Mouse (Mus musculus): ENCODE results near the gene Tor4a. TPM values are rescaled to one million over a fixed set of nuclear protein-coding genes. Genes with fewer than 3 reads are reported as not detected.

Gene Tor4a
- total and polyA plus RNA-seq, 3 experiments: 12.6 to 20.4 (median 15.3) TPM

GRCm38 (mm10) chr2:25200631-25201030, 3.9 kb upstream of the Tor4a start:
- H3K4me2 ChIP-seq (ENCODE audit: insufficient read depth, low read depth, poor library complexity, severe bottlenecking): no peak overlapping the region
- no peak overlapping the region for H3K9ac ChIP-seq (ENCODE audit: insufficient read depth, low read depth)
- TF ChIP-seq ZNF384 (IDR thresholded peaks at IDR 0.05; ENCODE audit: low read depth, low read length): no peak
- no peak for TF ChIP-seq TBP (conservative IDR thresholded peaks at IDR 0.05; ENCODE audit: low read depth, low read length)
- no peak for TF ChIP-seq CHD2 (IDR thresholded peaks at IDR 0.05; ENCODE audit: low read length)
- TF ChIP-seq MAFK (IDR thresholded peaks at IDR 0.05; ENCODE audit: insufficient replicate concordance, low read length): no peak
- TF ChIP-seq USF1 (IDR thresholded peaks at IDR 0.05; ENCODE audit: low read depth, low read length): no peak
- no peak for TF ChIP-seq ELF1 (IDR thresholded peaks at IDR 0.05; ENCODE audit: low read depth, low read length)
- no peak for TF ChIP-seq CTCF (conservative IDR thresholded peaks at IDR 0.05 in 1 of 2, IDR thresholded peaks at IDR 0.05 in 1 of 2; ENCODE audit: low read depth in 2 of 2, low read length in 2 of 2)
- TF ChIP-seq RCOR1 (conservative IDR thresholded peaks at IDR 0.05; ENCODE audit: low read depth, low read length): no peak
- no peak for TF ChIP-seq IRF4 (IDR thresholded peaks at IDR 0.05; ENCODE audit: low read depth, low read length)
- in situ Hi-C loops (cut with MboI; ENCODE audit: low pct_ligation_motif_present, low pct_unique_long_range_greater_than_20kb, low sequenced_read_pairs) (no loop called here), dilution Hi-C loops (cut with MboI; ENCODE audit: extremely low pct_ligation_motif_present, extremely low pct_unique_long_range_greater_than_20kb, low sequenced_read_pairs) (no loop called here)
- H3K9me3 ChIP-seq (replicated peaks; ENCODE audit: low read length): no peaks in the 10 kb centered on the region
- H3K79me2 ChIP-seq (replicated peaks; ENCODE audit: control insufficient read depth, extremely low read depth, insufficient read depth, poor library complexity, severe bottlenecking): no peaks in the 10 kb centered on the region
- no peak for DNase-seq (ENCODE audit: extremely low read depth)
- H3K27ac ChIP-seq (ENCODE audit: insufficient read depth, low read depth): no peak overlapping the region
- H3K36me3 ChIP-seq (replicated peaks in 1 of 2; ENCODE audit: control insufficient read depth in 1 of 2, insufficient read depth in 1 of 2, low read length in 1 of 2): peaks cover 60 to 74% of the 10 kb centered on the region in 2 experiments
- H3K4me1 ChIP-seq (ENCODE audit: control insufficient read depth in 1 of 2, insufficient read depth in 2 of 2): peaks cover 0 to 11% of the 10 kb centered on the region in 2 experiments; a peak in 2 of 4 replicates
- H3K27me3 ChIP-seq (replicated peaks): no peaks in the 10 kb centered on the region
- no peak overlapping the region for H3K4me3 ChIP-seq (replicated peaks in 1 of 3; ENCODE audit: low read depth in 2 of 3, low read length in 2 of 3, poor library complexity in 1 of 3)

GRCm38 (mm10) chr2:25197946-25198345, 1.3 kb upstream of the Tor4a start:
- DNase-seq (ENCODE audit: extremely low read depth): no peak
- Histone ChIP-seq H3K36me3 (replicated peaks in 1 of 2; ENCODE audit: control insufficient read depth in 1 of 2, insufficient read depth in 1 of 2, low read length in 1 of 2) (peaks cover 35 to 65% of the 10 kb centered on the region in 2 experiments), H3K4me2 (ENCODE audit: insufficient read depth, low read depth, poor library complexity, severe bottlenecking) (no peak overlapping the region), H3K27ac (ENCODE audit: insufficient read depth, low read depth) (no peak overlapping the region), H3K4me3 (replicated peaks in 1 of 3; ENCODE audit: low read depth in 2 of 3, low read length in 2 of 3, poor library complexity in 1 of 3) (no peak overlapping the region), H3K4me1 (ENCODE audit: control insufficient read depth in 1 of 2, insufficient read depth in 2 of 2) (peaks cover 14 to 33% of the 10 kb centered on the region in 2 experiments), H3K79me2 (replicated peaks; ENCODE audit: control insufficient read depth, extremely low read depth, insufficient read depth, poor library complexity, severe bottlenecking) (peaks cover 13% of the 10 kb centered on the region), H3K27me3 (replicated peaks) (no peaks in the 10 kb centered on the region), H3K9me3 (replicated peaks; ENCODE audit: low read length) (no peaks in the 10 kb centered on the region), H3K9ac (ENCODE audit: insufficient read depth, low read depth) (no peak overlapping the region)
- no peak for TF ChIP-seq USF2 (conservative IDR thresholded peaks at IDR 0.05; ENCODE audit: low read depth, low read length)
- TF ChIP-seq POLR2A (IDR thresholded peaks at IDR 0.05; ENCODE audit: low read depth, low read length): 0 out of 2 replicates have a peak, but pooled peaks have one; percentile 5
- in situ Hi-C loops (cut with MboI; ENCODE audit: low pct_ligation_motif_present, low pct_unique_long_range_greater_than_20kb, low sequenced_read_pairs) (no loop called here), dilution Hi-C loops (cut with MboI; ENCODE audit: extremely low pct_ligation_motif_present, extremely low pct_unique_long_range_greater_than_20kb, low sequenced_read_pairs) (no loop called here)

GRCm38 (mm10) chr2:25197191-25197590, 505 bp upstream of the Tor4a start:
- peak overlapping the region in 1 of 3 experiments; percentile 61 for H3K4me3 ChIP-seq (replicated peaks in 1 of 3; ENCODE audit: low read depth in 2 of 3, low read length in 2 of 3, poor library complexity in 1 of 3)
- H3K36me3 ChIP-seq (replicated peaks in 1 of 2; ENCODE audit: control insufficient read depth in 1 of 2, insufficient read depth in 1 of 2, low read length in 1 of 2): peaks cover 28 to 60% of the 10 kb centered on the region in 2 experiments
- dilution Hi-C loops (cut with MboI; ENCODE audit: extremely low pct_ligation_motif_present, extremely low pct_unique_long_range_greater_than_20kb, low sequenced_read_pairs) (no loop called here), in situ Hi-C loops (cut with MboI; ENCODE audit: low pct_ligation_motif_present, low pct_unique_long_range_greater_than_20kb, low sequenced_read_pairs) (no loop called here)
- no peak for DNase-seq (ENCODE audit: extremely low read depth)
- no peaks in the 10 kb centered on the region for H3K9me3 ChIP-seq (replicated peaks; ENCODE audit: low read length)
- no peaks in the 10 kb centered on the region for H3K27me3 ChIP-seq (replicated peaks)
- H3K4me2 ChIP-seq (ENCODE audit: insufficient read depth, low read depth, poor library complexity, severe bottlenecking): peak overlapping the region; percentile 62
- peak overlapping the region; percentile 96 for H3K27ac ChIP-seq (ENCODE audit: insufficient read depth, low read depth)
- peak overlapping the region; percentile 49; the same call in 1 of the 2 replicates for H3K9ac ChIP-seq (ENCODE audit: insufficient read depth, low read depth)
- peaks cover 14 to 36% of the 10 kb centered on the region in 2 experiments for H3K4me1 ChIP-seq (ENCODE audit: control insufficient read depth in 1 of 2, insufficient read depth in 2 of 2)
- peaks cover 16% of the 10 kb centered on the region for H3K79me2 ChIP-seq (replicated peaks; ENCODE audit: control insufficient read depth, extremely low read depth, insufficient read depth, poor library complexity, severe bottlenecking)
- TF ChIP-seq MEF2A (IDR thresholded peaks at IDR 0.05; ENCODE audit: borderline replicate concordance, low read depth, low read length): no peak
- no peak for TF ChIP-seq POLR2AphosphoS2 (IDR thresholded peaks at IDR 0.05; ENCODE audit: low read depth, low read length)
- no peak for TF ChIP-seq NELFE (IDR thresholded peaks at IDR 0.05; ENCODE audit: low read depth, low read length)
- TF ChIP-seq PAX5 (IDR thresholded peaks at IDR 0.05; ENCODE audit: low read length): no peak
- TF ChIP-seq JUND (conservative IDR thresholded peaks at IDR 0.05; ENCODE audit: low read depth, low read length): no peak
- no peak for TF ChIP-seq MAX (IDR thresholded peaks at IDR 0.05; ENCODE audit: low read length)
- no peak for TF ChIP-seq HCFC1 (IDR thresholded peaks at IDR 0.05; ENCODE audit: low read depth, low read length)
- no peak for TF ChIP-seq JUN (IDR thresholded peaks at IDR 0.05; ENCODE audit: insufficient read depth, low read depth, low read length)
- no peak for TF ChIP-seq UBTF (IDR thresholded peaks at IDR 0.05; ENCODE audit: low read depth, low read length)
- no peak for TF ChIP-seq MXI1 (IDR thresholded peaks at IDR 0.05; ENCODE audit: low read depth, low read length)
- no peak for TF ChIP-seq EP300 (IDR thresholded peaks at IDR 0.05; ENCODE audit: low read length)
- TF ChIP-seq NRF1 (IDR thresholded peaks at IDR 0.05; ENCODE audit: low read depth, low read length): no peak
- TF ChIP-seq MAFK (IDR thresholded peaks at IDR 0.05; ENCODE audit: insufficient replicate concordance, low read length): no peak
- no peak for TF ChIP-seq SMC3 (IDR thresholded peaks at IDR 0.05; ENCODE audit: low read depth, low read length)
- TF ChIP-seq CTCF (conservative IDR thresholded peaks at IDR 0.05 in 1 of 2, IDR thresholded peaks at IDR 0.05 in 1 of 2; ENCODE audit: low read depth in 2 of 2, low read length in 2 of 2): no peak
- no peak for TF ChIP-seq SIN3A (IDR thresholded peaks at IDR 0.05; ENCODE audit: low read length)
- TF ChIP-seq ZMIZ1 (IDR thresholded peaks at IDR 0.05; ENCODE audit: low read depth, low read length): no peak
